Mouse (Mus musculus) liver, postnatal 0 days (tissue): ENCODE measurements around the gene Dpf1.

ENCODE experiments used
- CTCF ChIP-seq: sonication (generic); IDR thresholded peaks from 2 replicates; pipeline ENCODE4 v1.5.1; 2016; ENCODE audit warnings: antibody characterized with exemption, low read depth
- EP300 ChIP-seq: IDR thresholded peaks from 2 replicates; pipeline ENCODE4 v1.6.1; 2016; ENCODE audit warnings: antibody characterized with exemption, low read depth, mild to moderate bottlenecking

DNA sequence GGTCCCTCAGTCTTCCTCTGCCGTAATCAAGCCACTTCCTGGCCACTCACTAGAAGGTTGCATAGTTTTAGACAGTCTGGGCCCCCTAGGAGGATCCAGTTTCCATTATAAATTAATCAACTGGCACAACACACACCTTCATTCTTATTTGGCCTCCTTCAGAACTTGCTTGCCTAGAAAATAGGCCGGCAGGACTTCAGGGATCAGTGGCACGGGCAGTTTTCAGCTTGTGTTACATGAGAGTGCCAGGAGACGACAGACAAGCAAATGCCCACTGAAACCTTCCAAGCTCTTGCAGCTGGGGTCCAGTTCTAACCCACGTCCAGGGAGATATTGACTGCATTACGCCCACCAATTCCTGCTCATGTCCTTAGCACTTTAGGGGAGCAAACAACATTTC is 41.6 kb upstream of the Dpf1 start:
- TF ChIP-seq CTCF (no peak), EP300 (no peak)
